Mouse (Mus musculus) G1E (cell line): ENCODE measurements around the gene Rbpj.

ENCODE experiments used
- CTCF ChIP-seq: IDR thresholded peaks from 2 replicates; pipeline ENCODE4 v1.5.1; 2012; ENCODE audit warnings: low read depth, low read length, inconsistent platforms, mixed read lengths
- GATA1 ChIP-seq: IDR thresholded peaks from 2 replicates; pipeline ENCODE4 v1.6.1; 2012; ENCODE audit warnings: borderline replicate concordance, low read length, inconsistent platforms, mixed read lengths
- TAL1 ChIP-seq: conservative IDR thresholded peaks from 2 replicates; pipeline ENCODE4 v1.6.1; 2012; ENCODE audit warnings: low read depth, low read length, inconsistent platforms, mixed read lengths

DNA sequence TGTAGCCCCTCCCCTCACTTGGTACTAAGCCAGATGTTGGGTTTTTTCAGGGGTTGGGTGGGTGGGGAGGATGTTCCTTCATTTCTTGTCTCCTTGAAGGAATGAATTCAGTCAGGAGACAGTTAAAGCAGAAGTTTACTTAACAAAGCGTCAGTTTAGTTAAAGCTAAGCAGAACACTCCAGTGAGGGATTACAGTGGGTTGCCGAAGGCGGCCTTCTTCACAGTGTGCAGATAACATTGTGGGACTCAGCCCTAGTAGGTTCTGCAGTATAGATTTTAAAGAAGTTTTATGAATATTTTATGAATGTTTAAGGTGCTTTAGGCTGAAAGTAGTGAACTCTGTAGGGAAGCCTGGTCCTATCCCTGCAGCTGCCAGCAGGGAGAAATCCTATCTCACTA lies 27.7 kb upstream of the Rbpj start:
- TF ChIP-seq GATA1 (no peak), CTCF (no peak), TAL1 (no peak)
